Comparison of ENCODE assay signal across 8 mouse cellular contexts in genomic region chrX:101085920-101086319, GRCm38 (mm10). TPM values are rescaled to one million over a fixed set of nuclear protein-coding genes. Genes with fewer than 3 reads are reported as not detected.
DNase-seq lines count a peak whose midpoint lies in the region; ATAC-seq and TF ChIP-seq lines count a peak whose summit lies in the region.

TSS of gene Slc7a3 (minus strand) at chrX:101086020.

- no peak for DNase-seq in heart, postnatal 25 days (ENCODE audit: low spot score)
- DNase-seq in CH12.LX (ENCODE audit: extremely low read depth) = no peak
- no peak for DNase-seq in liver, embryonic 13.5 days
- no peak for DNase-seq in urinary bladder, postnatal 14 days (ENCODE audit: low spot score)
- DNase-seq in gastrocnemius, postnatal 36 days = no peak
- no peak for DNase-seq in left cerebral cortex, postnatal 14 days (ENCODE audit: low spot score in 2 of 2)

- TF ChIP-seq POLR2A in CH12.LX (IDR thresholded peaks at IDR 0.05; ENCODE audit: low read depth, low read length) = no peak

- no peak for TF ChIP-seq CTCF in CH12.LX (conservative IDR thresholded peaks at IDR 0.05 in 1 of 2, IDR thresholded peaks at IDR 0.05 in 1 of 2; ENCODE audit: low read depth in 2 of 2, low read length in 2 of 2)

- peak within 1 kb of the TSS; percentile 66 for H3K4me2 ChIP-seq in heart, embryonic 11.5 days
- H3K4me2 ChIP-seq in CH12.LX (ENCODE audit: insufficient read depth, low read depth, poor library complexity, severe bottlenecking) = no peak within 1 kb of the TSS
- peak within 1 kb of the TSS; percentile 63 for H3K4me2 ChIP-seq in forebrain, embryonic 13.5 days
- peak within 1 kb of the TSS; percentile 54 for H3K4me2 ChIP-seq in liver, embryonic 13.5 days

- H3K27me3 ChIP-seq in heart, embryonic 11.5 days (ENCODE audit: control insufficient read depth, insufficient read depth, low read length) = peaks cover 3% of the 10 kb centered on the region; the same call in 1 of the 2 replicates
- H3K27me3 ChIP-seq in CH12.LX (replicated peaks) = no peaks in the 10 kb centered on the region
- peaks cover 7% of the 10 kb centered on the region; the same call in 1 of the 2 replicates for H3K27me3 ChIP-seq in forebrain, embryonic 13.5 days
- H3K27me3 ChIP-seq in liver, embryonic 13.5 days = peaks cover 26% of the 10 kb centered on the region

- no peaks in the 10 kb centered on the region for H3K36me3 ChIP-seq in heart, embryonic 11.5 days (ENCODE audit: control insufficient read depth, insufficient read depth, low read length)
- H3K36me3 ChIP-seq in CH12.LX (replicated peaks in 1 of 2; ENCODE audit: control insufficient read depth in 1 of 2, insufficient read depth in 1 of 2, low read length in 1 of 2) = peaks cover 22% of the 10 kb centered on the region in 2 experiments
- no peaks in the 10 kb centered on the region for H3K36me3 ChIP-seq in forebrain, embryonic 13.5 days (ENCODE audit: poor library complexity, severe bottlenecking)
- no peaks in the 10 kb centered on the region for H3K36me3 ChIP-seq in liver, embryonic 13.5 days

- peaks cover 9% of the 10 kb centered on the region; the same call in 1 of the 2 replicates for H3K79me2 ChIP-seq in CH12.LX (replicated peaks; ENCODE audit: control insufficient read depth, extremely low read depth, insufficient read depth, poor library complexity, severe bottlenecking)

- intact Hi-C loops in heart, postnatal 25 days (cut with DNase I) = no loop called here
- intact Hi-C loops in gastrocnemius, postnatal 36 days (cut with DNase I) = no loop called here
- intact Hi-C loops in left cerebral cortex, postnatal 14 days (cut with DNase I) = no loop called here

- H3K9ac ChIP-seq in heart, embryonic 11.5 days (ENCODE audit: low read depth, low read length) = no peak within 1 kb of the TSS
- H3K9ac ChIP-seq in CH12.LX (ENCODE audit: insufficient read depth, low read depth) = peak within 1 kb of the TSS; percentile 62
- no peak within 1 kb of the TSS for H3K9ac ChIP-seq in forebrain, embryonic 13.5 days
- no peak within 1 kb of the TSS for H3K9ac ChIP-seq in liver, embryonic 13.5 days

- WGBS in heart, embryonic 11.5 days (ENCODE audit: insufficient replicate concordance) = 32% methylated on average over 11 of the region's 11 CpGs
- 50% methylated on average over 11 of the region's 11 CpGs for WGBS in forebrain, embryonic 13.5 days
- WGBS in liver, embryonic 13.5 days (ENCODE audit: insufficient replicate concordance) = 40% methylated on average over 11 of the region's 11 CpGs

- H3K4me3 ChIP-seq in heart, embryonic 11.5 days (ENCODE audit: low read depth, low read length) = peak within 1 kb of the TSS; percentile 30
- peak within 1 kb of the TSS; percentile 58 to 66 (median 59) for H3K4me3 ChIP-seq in CH12.LX (replicated peaks in 1 of 3; ENCODE audit: low read depth in 2 of 3, low read length in 2 of 3, poor library complexity in 1 of 3)
- H3K4me3 ChIP-seq in forebrain, embryonic 13.5 days = peak within 1 kb of the TSS; percentile 29
- H3K4me3 ChIP-seq in liver, embryonic 13.5 days (replicated peaks) = peak within 1 kb of the TSS; percentile 26

- dilution Hi-C loops in CH12.LX (cut with MboI; ENCODE audit: extremely low pct_ligation_motif_present, extremely low pct_unique_long_range_greater_than_20kb, low sequenced_read_pairs) = no loop called here

- in situ Hi-C loops in CH12.LX (cut with MboI; ENCODE audit: low pct_ligation_motif_present, low pct_unique_long_range_greater_than_20kb, low sequenced_read_pairs) = no loop called here

- no peak within 1 kb of the TSS for H3K27ac ChIP-seq in heart, embryonic 11.5 days (ENCODE audit: low read depth, low read length)
- peak within 1 kb of the TSS; percentile 19; the same call in 1 of the 2 replicates for H3K27ac ChIP-seq in CH12.LX (ENCODE audit: insufficient read depth, low read depth)
- H3K27ac ChIP-seq in forebrain, embryonic 13.5 days = no peak within 1 kb of the TSS
- no peak within 1 kb of the TSS for H3K27ac ChIP-seq in liver, embryonic 13.5 days

- ATAC-seq in heart, embryonic 11.5 days (replicated peaks; ENCODE audit: insufficient number of reproducible peaks, low FRiP score, low TSS enrichment) = no peak
- ATAC-seq in forebrain, embryonic 13.5 days = no peak
- ATAC-seq in liver, embryonic 13.5 days (ENCODE audit: low read depth) = no peak

- no peaks in the 10 kb centered on the region for H3K9me3 ChIP-seq in heart, embryonic 11.5 days (replicated peaks; ENCODE audit: control insufficient read depth, low read length)
- H3K9me3 ChIP-seq in CH12.LX (replicated peaks; ENCODE audit: low read length) = no peaks in the 10 kb centered on the region
- no peaks in the 10 kb centered on the region for H3K9me3 ChIP-seq in forebrain, embryonic 13.5 days (replicated peaks)
- no peaks in the 10 kb centered on the region for H3K9me3 ChIP-seq in liver, embryonic 13.5 days (replicated peaks)

- TF ChIP-seq RAD21 in CH12.LX (IDR thresholded peaks at IDR 0.05; ENCODE audit: low read depth, low read length) = no peak

- no peaks in the 10 kb centered on the region for H3K4me1 ChIP-seq in heart, embryonic 11.5 days (ENCODE audit: control insufficient read depth, insufficient read depth, low read length)
- H3K4me1 ChIP-seq in CH12.LX (ENCODE audit: control insufficient read depth in 1 of 2, insufficient read depth in 2 of 2) = peaks cover 6 to 18% of the 10 kb centered on the region in 2 experiments
- H3K4me1 ChIP-seq in forebrain, embryonic 13.5 days = no peaks in the 10 kb centered on the region
- no peaks in the 10 kb centered on the region for H3K4me1 ChIP-seq in liver, embryonic 13.5 days (replicated peaks)

- TF ChIP-seq EP300 in CH12.LX (IDR thresholded peaks at IDR 0.05; ENCODE audit: low read length) = no peak

TF ChIP-seq in CH12.LX, 34 proteins besides CTCF, POLR2A, EP300 and RAD21:
- TF ChIP-seq ZMIZ1 (IDR thresholded peaks at IDR 0.05; ENCODE audit: low read depth, low read length) (no peak), KAT2A (IDR thresholded peaks at IDR 0.05; ENCODE audit: insufficient replicate concordance, low read length) (no peak), RCOR1 (conservative IDR thresholded peaks at IDR 0.05; ENCODE audit: low read depth, low read length) (no peak)

RNA-seq across cellular contexts. Expression of gene Slc7a3, which starts in this region (rescaled TPM):
- 0.36 and 0.41 TPM in 2 replicates for polyA plus RNA-seq in heart, embryonic 11.5 days (2014; fragmentation: Nextera tagmentation; extraction: Ambion mirVana)
- total RNA-seq in heart, postnatal 25 days (2021) = under 1 TPM in 1 of 2 experiments, not detected in 1; 0.29 TPM
- total RNA-seq in CH12.LX (2012; rRNA removed) = 31.8 and 81.3 TPM in 2 replicates
- total RNA-seq in CH12.LX (2014; rRNA removed) = 50.4 and 53.9 TPM in 2 replicates
- polyA plus RNA-seq in CH12.LX (2012; ENCODE audit: insufficient read length, low read depth) = 37.5 and 44.6 TPM in 2 replicates
- polyA plus RNA-seq in forebrain, embryonic 13.5 days (2015; fragmentation: Nextera tagmentation; extraction: Ambion mirVana) = 0.57 and 1.2 TPM in 2 replicates
- 0.61 and 1.1 TPM in 2 replicates for polyA plus RNA-seq in liver, embryonic 13.5 days (2015; fragmentation: Nextera tagmentation; extraction: Ambion mirVana)
- not detected for total RNA-seq in gastrocnemius, postnatal 36 days (2021)
- total RNA-seq in left cerebral cortex, postnatal 14 days (2021) = 10 to 100 TPM in 1 of 2 experiments, 1 to 10 TPM in 1; 8.3 to 12.2 TPM

Comparison
In these comparisons a context has a peak if more than half of its experiments do, and no peak if none do; other contexts are left out.
1. RNA of gene Slc7a3 (total RNA-seq): 31.8 to 81.3 TPM in CH12.LX and 8.3 to 12.2 TPM in left cerebral cortex, postnatal 14 days; 0.29 TPM in heart, postnatal 25 days and not detected in gastrocnemius, postnatal 36 days; every median in the first group is over 4 times any median in the second.
2. RNA of gene Slc7a3 (polyA plus RNA-seq): 37.5 to 44.6 TPM in CH12.LX; 0.61 to 1.1 TPM in liver, embryonic 13.5 days, 0.57 to 1.2 TPM in forebrain, embryonic 13.5 days and 0.36 to 0.41 TPM in heart, embryonic 11.5 days; every median in the first group is over 10 times any median in the second.
3. Peak in every context shown above with its lines, with median percentiles within 50 percentile points of each other: H3K4me3 ChIP-seq.